ENCODE assay signal across 8 mouse cellular contexts in the genomic region with DNA sequence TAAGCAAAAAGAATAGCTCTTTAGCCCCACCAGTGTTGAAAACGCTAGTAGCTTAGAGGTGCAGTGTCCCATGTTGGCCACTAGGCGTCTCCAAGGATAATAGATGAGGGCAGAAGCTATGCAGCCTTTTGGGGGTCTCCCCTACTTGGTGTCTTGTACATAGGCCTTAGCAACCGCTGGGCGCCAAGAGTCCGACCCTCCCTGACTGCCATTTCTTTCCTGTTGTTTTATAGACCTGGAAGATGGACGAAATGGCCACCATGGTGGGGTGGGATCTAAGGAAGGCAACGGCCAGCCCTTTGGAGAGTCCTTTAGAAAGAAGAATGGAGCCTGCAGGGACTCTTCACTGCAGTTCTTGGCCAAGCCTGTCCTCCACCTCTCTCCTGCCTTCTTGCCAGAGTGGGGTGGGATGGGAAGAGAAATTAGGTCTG. TPM values are rescaled to one million over a fixed set of nuclear protein-coding genes. Genes with fewer than 3 reads are reported as not detected.
A peak's percentile ranks its signal among the peaks of the same experiment; 100 is the strongest.
DNase-seq lines count a peak whose midpoint lies in the region; ATAC-seq and TF ChIP-seq lines count a peak whose summit lies in the region.

No protein-coding gene starts in this region.

- peaks cover 15% of the 10 kb centered on the region for H3K4me1 ChIP-seq in heart, embryonic 11.5 days (ENCODE audit: control insufficient read depth, insufficient read depth, low read length)
- H3K4me1 ChIP-seq in bone marrow, adult 2 months (ENCODE audit: control insufficient read depth, insufficient read depth, low read length), result peaks cover 2% of the 10 kb centered on the region; the same call in 1 of the 2 replicates
- H3K4me1 ChIP-seq in megakaryocyte, embryonic 14.5 days, result peaks cover 63% of the 10 kb centered on the region

- no peak for ATAC-seq in heart, embryonic 11.5 days (replicated peaks; ENCODE audit: insufficient number of reproducible peaks, low FRiP score, low TSS enrichment)
- ATAC-seq in erythroid progenitor cell, adult 5-6 weeks (replicated peaks; ENCODE audit: low FRiP score, poor library complexity, severe bottlenecking), result peak; percentile 67

- H3K4me2 ChIP-seq in heart, embryonic 11.5 days, result no peak overlapping the region

- H3K4me3 ChIP-seq in heart, embryonic 11.5 days (ENCODE audit: low read depth, low read length), result no peak overlapping the region
- no peak overlapping the region for H3K4me3 ChIP-seq in bone marrow, adult 2 months (replicated peaks; ENCODE audit: control insufficient read depth, low read depth, low read length)
- H3K4me3 ChIP-seq in left cerebral cortex, adult 2 months, result no peak overlapping the region
- H3K4me3 ChIP-seq in megakaryocyte, embryonic 14.5 days (replicated peaks), result peak overlapping the region; percentile 99

- 9% methylated on average over 7 of the region's 7 CpGs for WGBS in heart, embryonic 11.5 days (ENCODE audit: insufficient replicate concordance)
- WGBS in bone marrow, adult 2 months, result 11% methylated on average over 7 of the region's 7 CpGs

- peak; percentile 97 for DNase-seq in heart, adult 11 months
- DNase-seq in heart, postnatal 36 days, result peak; percentile 69 to 79
- peak; percentile 53 to 55 for DNase-seq in left cerebral cortex, adult 2 months (ENCODE audit: extremely low spot score in 1 of 2, low spot score in 2 of 2)
- peak; percentile 52 for DNase-seq in skeletal muscle tissue, adult 2 months (ENCODE audit: low read depth, low spot score)

- H3K27me3 ChIP-seq in heart, embryonic 11.5 days (ENCODE audit: control insufficient read depth, insufficient read depth, low read length), result peaks cover 12% of the 10 kb centered on the region; the same call in 1 of the 2 replicates
- no peaks in the 10 kb centered on the region for H3K27me3 ChIP-seq in megakaryocyte, embryonic 14.5 days (replicated peaks)

- no peak overlapping the region for H3K9ac ChIP-seq in heart, embryonic 11.5 days (ENCODE audit: low read depth, low read length)

- no peak overlapping the region for H3K27ac ChIP-seq in heart, embryonic 11.5 days (ENCODE audit: low read depth, low read length)
- peak overlapping the region; percentile 22; the same call in 1 of the 2 replicates for H3K27ac ChIP-seq in bone marrow, adult 2 months (ENCODE audit: control insufficient read depth, insufficient read depth, low read depth, low read length, poor library complexity)
- H3K27ac ChIP-seq in left cerebral cortex, adult 2 months, result peak overlapping the region; percentile 81; the same call in 1 of the 2 replicates

- no peaks in the 10 kb centered on the region for H3K36me3 ChIP-seq in heart, embryonic 11.5 days (ENCODE audit: control insufficient read depth, insufficient read depth, low read length)
- H3K36me3 ChIP-seq in megakaryocyte, embryonic 14.5 days (replicated peaks; ENCODE audit: low read length), result peaks cover 47% of the 10 kb centered on the region

- TF ChIP-seq POLR2A in bone marrow, adult 2 months (IDR thresholded peaks at IDR 0.05; ENCODE audit: borderline replicate concordance, control insufficient read depth, low read depth, low read length), result no peak

- intact Hi-C loops in heart, postnatal 36 days (cut with DNase I), result loop anchor here (2.0 to 5.0 kb wide), 5 partner anchors 150 to 392 kb away; a partner anchor contains a TSS
- intact Hi-C loops in left cerebral cortex, adult 2 months (cut with DNase I), result loop anchor here (1.0 to 5.0 kb wide), 6 partner anchors 82 to 397 kb away; no protein-coding TSS in a partner anchor

- TF ChIP-seq CTCF in bone marrow, adult 2 months (IDR thresholded peaks at IDR 0.05; ENCODE audit: control insufficient read depth, insufficient read depth, low read length), result peak; percentile 65
- peak; percentile 98 for TF ChIP-seq CTCF in left cerebral cortex, adult 2 months (IDR thresholded peaks at IDR 0.05)

- H3K9me3 ChIP-seq in heart, embryonic 11.5 days (replicated peaks; ENCODE audit: control insufficient read depth, low read length), result no peaks in the 10 kb centered on the region
- no peaks in the 10 kb centered on the region for H3K9me3 ChIP-seq in megakaryocyte, embryonic 14.5 days

RNA-seq across cellular contexts. Expression of a gene that starts 1.9 kb away (rescaled TPM):
- 17.4 and 20.5 TPM in 2 replicates for polyA plus RNA-seq in heart, embryonic 11.5 days (2014; fragmentation: Nextera tagmentation; extraction: Ambion mirVana)
- polyA plus RNA-seq in bone marrow, adult 2 months (2011; ENCODE audit: insufficient read depth, insufficient read length, low replicate concordance, missing spikeins), result 24.5 and 58.7 TPM in 2 replicates
- 11.7 and 23.8 TPM in 2 replicates for total RNA-seq in erythroid progenitor cell, adult 5-6 weeks (2015; ENCODE audit: low replicate concordance)
- total RNA-seq in erythroid progenitor cell, adult 5-6 weeks (2017; ENCODE audit: low replicate concordance), result 9.5 and 14.1 TPM in 2 replicates
- 100 to 1,000 TPM; 139 to 162 TPM for total RNA-seq in heart, postnatal 36 days (2021)
- total RNA-seq in left cerebral cortex, adult 2 months (2021), result 10 to 100 TPM; 28.6 to 29.6 TPM
- polyA plus RNA-seq in megakaryocyte, embryonic 14.5 days (2012; ENCODE audit: insufficient read depth, low replicate concordance), result 44.7 and 211 TPM in 2 replicates

Comparison
In these comparisons a context has a peak if more than half of its experiments do, and no peak if none do; other contexts are left out.
1. RNA of a gene that starts 1.9 kb away (total RNA-seq): 139 to 162 TPM in heart, postnatal 36 days; 28.6 to 29.6 TPM in left cerebral cortex, adult 2 months and 9.5 to 23.8 TPM in erythroid progenitor cell, adult 5-6 weeks; every median in the first group is over 4 times any median in the second.
2. Peak in every context shown above with its lines, with median percentiles within 50 percentile points of each other: DNase-seq.